Mouse (Mus musculus) ovary, postnatal 10 days (tissue): ENCODE data around the gene Lum.

Source experiments
- DNase-seq: peaks from one replicate; pipeline ENCODE4 v3.0.0; 2022; ENCODE audit warnings: low spot score

The Lum gene

GRCm38 (mm10) chr10:97564957-97565856 is at the start of gene Lum:
Gene Lum, plus strand, starts transcription at chr10:97565128.
- no peak for DNase-seq

GRCm38 (mm10) chr10:97523366-97523765 is 41.6 kb upstream of the Lum start:
- no peak for DNase-seq

- DNase-seq, result no peak
These were observed 29.2 kb upstream of the Lum start for GRCm38 (mm10) chr10:97535697-97536096.

- DNase-seq, result no peak
These were observed 28.0 kb upstream of the Lum start for GRCm38 (mm10) chr10:97536921-97537320.

GRCm38 (mm10) chr10:97538202-97538601 is 26.7 kb upstream of the Lum start:
- no peak for DNase-seq

GRCm38 (mm10) chr10:97547740-97548139 is 17.2 kb upstream of the Lum start:
- DNase-seq, result no peak

- no peak for DNase-seq
These were observed 2.7 kb downstream of the Lum start for GRCm38 (mm10) chr10:97567489-97568135.

GRCm38 (mm10) chr10:97582543-97583231 is 17.8 kb downstream of the Lum start:
- no peak for DNase-seq

- no peak for DNase-seq
These were observed 19.2 kb downstream of the Lum start for GRCm38 (mm10) chr10:97584176-97584575.

GRCm38 (mm10) chr10:97587159-97587558 is 22.2 kb downstream of the Lum start:
- no peak for DNase-seq

- no peak for DNase-seq
These were observed 24.6 kb downstream of the Lum start for GRCm38 (mm10) chr10:97589574-97589973.

- no peak for DNase-seq
These were observed 26.1 kb downstream of the Lum start for GRCm38 (mm10) chr10:97591036-97591435.

- DNase-seq, result no peak
These were observed 26.8 kb downstream of the Lum start for GRCm38 (mm10) chr10:97591685-97592084.

GRCm38 (mm10) chr10:97595680-97596079 is 30.8 kb downstream of the Lum start:
- DNase-seq, result no peak

- no peak for DNase-seq
These were observed 36.8 kb downstream of the Lum start for GRCm38 (mm10) chr10:97601744-97602143.

GRCm38 (mm10) chr10:97603256-97603655 is 38.3 kb downstream of the Lum start:
- no peak for DNase-seq

GRCm38 (mm10) chr10:97606579-97606978 is 41.7 kb downstream of the Lum start, which contains the start of gene Kera:
Gene Kera, plus strand, starts transcription at chr10:97606879.
- DNase-seq, result no peak
